Mouse (Mus musculus) forebrain, embryonic 13.5 days (tissue): ENCODE measurements around the gene Lrrc42. TPM values are rescaled to one million over a fixed set of nuclear protein-coding genes. Genes with fewer than 3 reads are reported as not detected.
A peak's percentile ranks its signal among the peaks of the same experiment; 100 is the strongest.

ENCODE experiments used
- ATAC-seq: fragments of 200-750 bp; cut with Nextera tagmentation; 2 replicates; pipeline ENCODE4 v1.8.0; 2017
- H3K27ac ChIP-seq: fragments of 300-500 bp; sonication (generic); 2 replicates; pipeline ENCODE4 v1.5.1; 2015; ENCODE audit warnings: inconsistent platforms, mild to moderate bottlenecking, moderate library complexity
- H3K27me3 ChIP-seq: fragments of 300-500 bp; sonication (generic); 2 replicates; pipeline ENCODE4 v1.6.1; 2015; ENCODE audit warnings: mild to moderate bottlenecking, inconsistent platforms
- H3K36me3 ChIP-seq: fragments of 300-500 bp; sonication (generic); 2 replicates; pipeline ENCODE4 v1.6.1; 2015; ENCODE audit warnings: mild to moderate bottlenecking, inconsistent platforms; ENCODE audit not compliant: poor library complexity, severe bottlenecking
- H3K4me1 ChIP-seq: fragments of 300-500 bp; sonication (generic); 2 replicates; pipeline ENCODE4 v1.6.1; 2015; ENCODE audit warnings: inconsistent platforms
- H3K4me2 ChIP-seq: fragments of 300-500 bp; sonication (generic); 2 replicates; pipeline ENCODE4 v1.6.1; 2015; ENCODE audit warnings: inconsistent platforms, mild to moderate bottlenecking, moderate library complexity
- H3K4me3 ChIP-seq: fragments of 300-500 bp; sonication (generic); 2 replicates; pipeline ENCODE4 v1.5.1; 2015; ENCODE audit warnings: mild to moderate bottlenecking, inconsistent platforms
- H3K9ac ChIP-seq: fragments of 300-500 bp; sonication (generic); 2 replicates; pipeline ENCODE4 v1.6.1; 2015; ENCODE audit warnings: mild to moderate bottlenecking, inconsistent platforms
- H3K9me3 ChIP-seq: fragments of 300-500 bp; sonication (generic); replicated peaks from 2 replicates; pipeline ENCODE4 v1.6.1; 2016; ENCODE audit warnings: inconsistent platforms
- WGBS: fragments of 180-500 bp; shearing (Covaris S2); methylation state at CpG from one replicate; pipeline ENCODE4 v1.1.7; 2015; 5-methylcytosine and 5-hydroxymethylcytosine counted together
- polyA plus RNA-seq: library from polyadenylated mRNA; unstranded; fragments of >200 nt; fragmentation: Nextera tagmentation; extraction: Ambion mirVana; gene quantifications from 2 replicates; pipeline ENCODE4 v1.2.1, GENCODE M21; 2015

Gene Lrrc42
- polyA plus RNA-seq, 1 experiment from 2014 or later, result 68.9 TPM

GRCm38 (mm10) chr4:107285446-107286200 is 32.3 kb upstream of the Lrrc42 start:
- H3K27me3 ChIP-seq, result 0 out of 2 replicates have a peak, but pooled peaks cover under 1% of the 10 kb centered on the region

GRCm38 (mm10) chr4:107280843-107281475 is 27.6 kb upstream of the Lrrc42 start:
- Histone ChIP-seq H3K9me3 (no peaks in the 10 kb centered on the region), H3K4me1 (peaks cover 10% of the 10 kb centered on the region), H3K9ac (no peak overlapping the region), H3K4me3 (no peak overlapping the region), H3K27me3 (peaks cover 11% of the 10 kb centered on the region), H3K4me2 (no peak overlapping the region), H3K36me3 (peaks cover 16% of the 10 kb centered on the region), H3K27ac (no peak overlapping the region)
- no peak for ATAC-seq
- WGBS, result 85% methylated on average over 7 of the region's 7 CpGs

More at GRCm38 (mm10) chr4:107285446-107286200, 32.3 kb upstream of the Lrrc42 start:
- 86% methylated on average over 3 of the region's 3 CpGs for WGBS
- Histone ChIP-seq H3K36me3 (peaks cover 8% of the 10 kb centered on the region), H3K9me3 (no peaks in the 10 kb centered on the region), H3K4me3 (no peak overlapping the region), H3K4me1 (no peaks in the 10 kb centered on the region), H3K27ac (no peak overlapping the region), H3K9ac (no peak overlapping the region), H3K4me2 (no peak overlapping the region)
- no peak for ATAC-seq

- Histone ChIP-seq H3K9ac (no peak overlapping the region), H3K4me1 (peaks cover 10% of the 10 kb centered on the region), H3K27me3 (peaks cover 11% of the 10 kb centered on the region), H3K4me3 (no peak overlapping the region), H3K36me3 (peaks cover 20% of the 10 kb centered on the region), H3K27ac (0 out of 2 replicates have a peak overlapping the region, but pooled peaks have one; percentile 37), H3K9me3 (no peaks in the 10 kb centered on the region), H3K4me2 (0 out of 2 replicates have a peak overlapping the region, but pooled peaks have one; percentile 1)
- ATAC-seq, result no peak
- 6% methylated on average over 8 of the region's 8 CpGs for WGBS
These were observed 24.9 kb upstream of the Lrrc42 start for GRCm38 (mm10) chr4:107278188-107278707.

- Histone ChIP-seq H3K4me1 (peaks cover 10% of the 10 kb centered on the region), H3K4me3 (no peak overlapping the region), H3K9ac (no peak overlapping the region), H3K27me3 (peaks cover 3% of the 10 kb centered on the region; the same call in 1 of the 2 replicates), H3K4me2 (no peak overlapping the region), H3K27ac (no peak overlapping the region), H3K9me3 (no peaks in the 10 kb centered on the region), H3K36me3 (peaks cover 7% of the 10 kb centered on the region; the same call in 1 of the 2 replicates)
- 88% methylated on average over 5 of the region's 5 CpGs for WGBS
- ATAC-seq, result no peak
These were observed 21.2 kb upstream of the Lrrc42 start for GRCm38 (mm10) chr4:107274511-107274910.

- 83% methylated on average over 4 of the region's 4 CpGs for WGBS
- peaks cover 7% of the 10 kb centered on the region; the same call in 1 of the 2 replicates for H3K36me3 ChIP-seq
- H3K9me3 ChIP-seq, result no peaks in the 10 kb centered on the region
- no peak overlapping the region for H3K4me2 ChIP-seq
- H3K9ac ChIP-seq, result no peak overlapping the region
- H3K4me1 ChIP-seq, result peaks cover 7% of the 10 kb centered on the region
- H3K27ac ChIP-seq, result no peak overlapping the region
- ATAC-seq, result no peak
- peaks cover 3% of the 10 kb centered on the region; the same call in 1 of the 2 replicates for H3K27me3 ChIP-seq
- H3K4me3 ChIP-seq, result no peak overlapping the region
These were observed 20.4 kb upstream of the Lrrc42 start for GRCm38 (mm10) chr4:107273683-107274082.

GRCm38 (mm10) chr4:107260001-107260400 is 6.7 kb upstream of the Lrrc42 start:
- peaks cover 3% of the 10 kb centered on the region; the same call in 1 of the 2 replicates for H3K36me3 ChIP-seq
- 81% methylated on average over 4 of the region's 4 CpGs for WGBS
- H3K27me3 ChIP-seq, result no peaks in the 10 kb centered on the region
- peaks cover 3% of the 10 kb centered on the region; the same call in 1 of the 2 replicates for H3K9me3 ChIP-seq
- H3K9ac ChIP-seq, result no peak overlapping the region
- no peak for ATAC-seq
- no peaks in the 10 kb centered on the region for H3K4me1 ChIP-seq
- H3K4me2 ChIP-seq, result no peak overlapping the region
- H3K27ac ChIP-seq, result no peak overlapping the region
- no peak overlapping the region for H3K4me3 ChIP-seq

- H3K4me2 ChIP-seq, result peak overlapping the region; percentile 70
- no peaks in the 10 kb centered on the region for H3K9me3 ChIP-seq
- ATAC-seq, result no peak
- WGBS, result 15% methylated on average over 3 of the region's 3 CpGs
- H3K36me3 ChIP-seq, result no peaks in the 10 kb centered on the region
- no peaks in the 10 kb centered on the region for H3K27me3 ChIP-seq
- H3K4me3 ChIP-seq, result peak overlapping the region; percentile 84
- H3K4me1 ChIP-seq, result peaks cover 25% of the 10 kb centered on the region
- 0 out of 2 replicates have a peak overlapping the region, but pooled peaks have one; percentile 77 for H3K27ac ChIP-seq
- peak overlapping the region; percentile 82 for H3K9ac ChIP-seq
These were observed 1.1 kb upstream of the Lrrc42 start for GRCm38 (mm10) chr4:107254414-107254813.

- no peaks in the 10 kb centered on the region for H3K9me3 ChIP-seq
- no peaks in the 10 kb centered on the region for H3K27me3 ChIP-seq
- peak overlapping the region; percentile 84 for H3K4me3 ChIP-seq
- H3K9ac ChIP-seq, result peak overlapping the region; percentile 82
- no peak overlapping the region for H3K27ac ChIP-seq
- H3K36me3 ChIP-seq, result no peaks in the 10 kb centered on the region
- peaks cover 35% of the 10 kb centered on the region for H3K4me1 ChIP-seq
- peak overlapping the region; percentile 70 for H3K4me2 ChIP-seq
- WGBS, result 2% methylated on average over 11 of the region's 11 CpGs
- ATAC-seq, result no peak
These were observed 810 bp downstream of the Lrrc42 start for GRCm38 (mm10) chr4:107252522-107252921.

- WGBS, result 24% methylated on average over 4 of the region's 4 CpGs
- H3K27me3 ChIP-seq, result no peaks in the 10 kb centered on the region
These were observed 2.8 kb downstream of the Lrrc42 start for GRCm38 (mm10) chr4:107250494-107250893.

GRCm38 (mm10) chr4:107249471-107249870 is 3.9 kb downstream of the Lrrc42 start:
- Histone ChIP-seq H3K27me3 (no peaks in the 10 kb centered on the region), H3K36me3 (no peaks in the 10 kb centered on the region), H3K4me1 (peaks cover 34% of the 10 kb centered on the region), H3K9ac (no peak overlapping the region), H3K4me3 (no peak overlapping the region), H3K27ac (no peak overlapping the region), H3K9me3 (no peaks in the 10 kb centered on the region), H3K4me2 (no peak overlapping the region)
- WGBS, result 50% methylated on average over 2 of the region's 2 CpGs
- ATAC-seq, result no peak

More at GRCm38 (mm10) chr4:107250494-107250893, 2.8 kb downstream of the Lrrc42 start:
- Histone ChIP-seq H3K27ac (no peak overlapping the region), H3K4me2 (no peak overlapping the region), H3K9me3 (no peaks in the 10 kb centered on the region), H3K4me3 (no peak overlapping the region), H3K9ac (no peak overlapping the region), H3K36me3 (no peaks in the 10 kb centered on the region), H3K4me1 (peaks cover 35% of the 10 kb centered on the region)
- ATAC-seq, result no peak

GRCm38 (mm10) chr4:107248061-107248460 is 5.3 kb downstream of the Lrrc42 start:
- H3K27ac ChIP-seq, result no peak overlapping the region
- peaks cover under 1% of the 10 kb centered on the region; the same call in 1 of the 2 replicates for H3K36me3 ChIP-seq
- 84% methylated on average over 3 of the region's 3 CpGs for WGBS
- no peak for ATAC-seq
- H3K27me3 ChIP-seq, result no peaks in the 10 kb centered on the region
- no peaks in the 10 kb centered on the region for H3K9me3 ChIP-seq
- H3K4me1 ChIP-seq, result peaks cover 38% of the 10 kb centered on the region
- H3K9ac ChIP-seq, result no peak overlapping the region
- H3K4me3 ChIP-seq, result no peak overlapping the region
- H3K4me2 ChIP-seq, result no peak overlapping the region

GRCm38 (mm10) chr4:107247110-107247509 is 6.2 kb downstream of the Lrrc42 start:
- Histone ChIP-seq H3K4me1 (peaks cover 33% of the 10 kb centered on the region), H3K9ac (no peak overlapping the region), H3K4me3 (no peak overlapping the region), H3K4me2 (no peak overlapping the region), H3K9me3 (no peaks in the 10 kb centered on the region), H3K36me3 (peaks cover 6% of the 10 kb centered on the region; the same call in 1 of the 2 replicates), H3K27ac (no peak overlapping the region), H3K27me3 (no peaks in the 10 kb centered on the region)
- ATAC-seq, result no peak
- WGBS, result 82% methylated on average over 9 of the region's 9 CpGs
